Mouse (Mus musculus): ENCODE data around the gene Pycr2.

DNA sequence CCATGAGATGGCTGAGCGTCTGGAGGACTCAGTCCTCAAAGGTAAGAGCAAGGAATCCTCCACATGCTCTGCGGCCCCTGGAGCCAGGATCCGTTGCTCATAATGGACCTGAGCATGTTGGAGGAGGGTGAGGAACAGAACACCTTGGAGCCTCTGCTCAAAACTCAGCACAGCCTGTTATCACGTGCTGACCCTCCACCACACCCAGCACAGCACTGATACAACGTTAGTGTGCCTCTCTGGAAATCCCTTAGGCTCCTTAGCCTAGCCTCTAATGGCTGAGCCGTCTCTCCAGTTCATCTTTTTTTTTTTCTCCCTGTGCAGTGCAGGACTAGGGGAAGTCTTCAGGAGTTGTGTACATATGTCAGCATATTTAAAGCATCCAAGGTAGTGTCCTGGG, 44.1 kb upstream of the Pycr2 start:
- no peak for TF ChIP-seq CTCF (conservative IDR thresholded peaks at IDR 0.05; ENCODE audit: insufficient read depth, insufficient read length, low read depth, low read length)
- TF ChIP-seq POLR2A (IDR thresholded peaks at IDR 0.05; ENCODE audit: low read depth, low read length), result no peak

All from kidney, adult 2 months (tissue).